Mouse (Mus musculus) C3H10T1/2 (cell line): ENCODE measurements around the gene Car5b. TPM values are rescaled to one million over a fixed set of nuclear protein-coding genes. Genes with fewer than 3 reads are reported as not detected.

ENCODE experiments used
- polyA plus RNA-seq, 2 experiments: library from polyadenylated mRNA; unstranded; fragments of >200 nt; fragmentation: generic; extraction: Trizol; gene quantifications; one replicate each; pipeline ENCODE4 v1.2.1; 2012; ENCODE audit warnings: missing spikeins in 2 of 2

The Car5b gene
- polyA plus RNA-seq: 10 to 100 TPM in 1 of 2 experiments, 1 to 10 TPM in 1; 5.6 to 12.2 TPM

GRCm38 (mm10) chrX:164027607-164028289 lies at the start of gene Car5b:
TSS of gene Car5b (minus strand) at chrX:164027997.

DNA sequence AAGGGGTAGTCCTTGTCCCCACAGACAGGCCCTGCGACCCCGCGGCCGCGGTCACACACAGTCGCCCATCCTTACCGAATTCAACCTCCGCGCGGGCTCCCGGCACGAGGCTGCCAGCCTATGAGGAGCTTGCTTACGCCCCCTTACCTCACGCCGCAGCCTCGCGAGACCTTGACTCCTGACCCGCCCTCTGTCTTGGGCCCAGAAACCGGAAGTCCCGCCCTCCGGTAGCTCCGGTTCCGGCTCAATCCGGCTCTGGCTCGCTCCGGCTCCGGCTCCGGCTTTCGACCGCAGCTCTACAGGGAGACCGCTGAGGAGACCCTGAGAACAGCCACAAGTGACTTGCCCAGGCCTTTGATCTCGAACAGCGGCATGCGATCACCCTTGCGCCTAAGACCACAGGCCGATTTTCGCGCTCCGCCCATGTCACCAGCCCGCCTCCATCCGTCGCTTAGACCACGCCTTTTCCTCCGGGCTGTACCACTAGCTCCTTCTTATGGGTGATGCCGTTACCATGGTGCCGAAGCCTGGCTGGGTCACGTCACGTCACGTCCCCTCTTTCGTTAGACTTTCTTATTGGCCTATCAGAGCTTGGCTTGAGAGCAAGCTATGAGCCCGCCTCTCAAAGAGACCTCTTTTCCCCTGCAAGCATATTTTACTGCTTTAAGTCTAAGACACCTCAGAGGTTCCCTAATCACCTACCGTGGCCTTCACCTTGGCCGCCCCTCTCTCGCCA lies 48.4 kb upstream of the Car5b start, which contains the start of gene Siah1b:
Gene Siah1b (minus strand): TSS at position 454 of the 736 bp plus-strand sequence.

GRCm38 (mm10) chrX:163958467-163958875 lies 69.3 kb downstream of the Car5b start, which contains the start of gene Zrsr2:
TSS of gene Zrsr2 (minus strand) at chrX:163958661.

Other genes with a start within 250 kb of the Car5b start
- 1 to 10 TPM; 1.4 to 6.6 TPM for gene Ap1s2, start 119.0 kb downstream of the Car5b start, polyA plus RNA-seq
- 10 to 100 TPM in 1 of 2 experiments, 1 to 10 TPM in 1; 7.4 to 19.1 TPM for gene Zrsr2, start 69.3 kb downstream of the Car5b start, polyA plus RNA-seq
- gene Siah1b, start 48.5 kb upstream of the Car5b start, polyA plus RNA-seq: 1 to 10 TPM; 2.7 to 6.8 TPM
- not detected for gene Cltrn, start 60.8 kb upstream of the Car5b start, polyA plus RNA-seq
- gene Ace2, start 111.3 kb upstream of the Car5b start, polyA plus RNA-seq: under 1 TPM in 1 of 2 experiments, not detected in 1; 0.27 TPM
- under 1 TPM in 1 of 2 experiments, not detected in 1; 0.06 TPM for gene Bmx, start 230.2 kb upstream of the Car5b start, polyA plus RNA-seq
- 10 to 100 TPM; 15.9 to 29.5 TPM for gene Pir, start 241.4 kb upstream of the Car5b start, polyA plus RNA-seq